In genomic region chr11:100397600-100398389, GRCm38 (mm10) we compare ENCODE assay signal across 7 mouse cellular contexts. TPM values are rescaled to one million over a fixed set of nuclear protein-coding genes. Genes with fewer than 3 reads are reported as not detected.
DNase-seq lines count a peak whose midpoint lies in the region; ATAC-seq and TF ChIP-seq lines count a peak whose summit lies in the region.

Gene Jup, minus strand, starts transcription at chr11:100397763.

- peak within 1 kb of the TSS; percentile 85 for H3K4me2 ChIP-seq in embryonic facial prominence, embryonic 13.5 days
- H3K4me2 ChIP-seq in limb, embryonic 12.5 days: peak within 1 kb of the TSS; percentile 79
- peak within 1 kb of the TSS; percentile 74 for H3K4me2 ChIP-seq in midbrain, embryonic 15.5 days

- ATAC-seq in embryonic facial prominence, embryonic 13.5 days (ENCODE audit: insufficient number of reproducible peaks, insufficient read depth, low FRiP score, low TSS enrichment, low read depth): peak; percentile 98
- ATAC-seq in limb, embryonic 12.5 days (ENCODE audit: insufficient number of reproducible peaks, insufficient read depth, low FRiP score, low TSS enrichment, low read depth): peak; percentile 95
- peak; percentile 99 for ATAC-seq in midbrain, embryonic 15.5 days (replicated peaks)

- peak within 1 kb of the TSS; percentile 65 for H3K27ac ChIP-seq in embryonic facial prominence, embryonic 13.5 days
- H3K27ac ChIP-seq in kidney, adult 2 months (ENCODE audit: insufficient read depth, low read depth, low read length): peak within 1 kb of the TSS; percentile 95
- H3K27ac ChIP-seq in limb, embryonic 12.5 days: peak within 1 kb of the TSS; percentile 80
- peak within 1 kb of the TSS; percentile 76 for H3K27ac ChIP-seq in midbrain, embryonic 15.5 days
- H3K27ac ChIP-seq in spleen, adult 2 months (ENCODE audit: insufficient read depth, low read length): peak within 1 kb of the TSS; percentile 56

- DNase-seq in adrenal gland, postnatal 36 days: peak; percentile 100
- DNase-seq in heart, adult 18-20 months: peak; percentile 100
- DNase-seq in kidney, adult 2 months: peak; percentile 100
- peak; percentile 78 to 99 for DNase-seq in spleen, adult 2 months (ENCODE audit: low read depth in 1 of 2, low spot score in 2 of 2)

- no peak for TF ChIP-seq CTCF in kidney, adult 2 months (conservative IDR thresholded peaks at IDR 0.05; ENCODE audit: insufficient read depth, insufficient read length, low read depth, low read length)
- no peak for TF ChIP-seq CTCF in spleen, adult 2 months (IDR thresholded peaks at IDR 0.05; ENCODE audit: extremely low read depth, insufficient read depth, insufficient read length, insufficient replicate concordance)

- peaks cover 58% of the 10 kb centered on the region for H3K4me1 ChIP-seq in embryonic facial prominence, embryonic 13.5 days
- H3K4me1 ChIP-seq in kidney, adult 2 months (ENCODE audit: control insufficient read depth, insufficient read depth, low read length): peaks cover 31% of the 10 kb centered on the region
- peaks cover 29% of the 10 kb centered on the region for H3K4me1 ChIP-seq in limb, embryonic 12.5 days (replicated peaks)
- peaks cover 34% of the 10 kb centered on the region for H3K4me1 ChIP-seq in midbrain, embryonic 15.5 days
- H3K4me1 ChIP-seq in spleen, adult 2 months (ENCODE audit: control insufficient read depth, insufficient read depth, insufficient read length): peaks cover 9% of the 10 kb centered on the region; the same call in 1 of the 2 replicates

- peak; percentile 99 for TF ChIP-seq POLR2A in kidney, adult 2 months (IDR thresholded peaks at IDR 0.05; ENCODE audit: low read depth, low read length)
- peak; percentile 61 for TF ChIP-seq POLR2A in spleen, adult 2 months (IDR thresholded peaks at IDR 0.05; ENCODE audit: low read depth, low read length)

- H3K27me3 ChIP-seq in embryonic facial prominence, embryonic 13.5 days: no peaks in the 10 kb centered on the region
- H3K27me3 ChIP-seq in kidney, adult 2 months (replicated peaks; ENCODE audit: control insufficient read depth, insufficient read depth, low read length): no peaks in the 10 kb centered on the region
- H3K27me3 ChIP-seq in limb, embryonic 12.5 days: peaks cover 7% of the 10 kb centered on the region
- no peaks in the 10 kb centered on the region for H3K27me3 ChIP-seq in midbrain, embryonic 15.5 days (replicated peaks)
- H3K27me3 ChIP-seq in spleen, adult 2 months (ENCODE audit: control insufficient read depth, insufficient read depth, low read length): no peaks in the 10 kb centered on the region

- H3K4me3 ChIP-seq in embryonic facial prominence, embryonic 13.5 days: peak within 1 kb of the TSS; percentile 66
- peak within 1 kb of the TSS; percentile 86 for H3K4me3 ChIP-seq in kidney, adult 2 months (ENCODE audit: insufficient read depth, low read depth, low read length)
- peak within 1 kb of the TSS; percentile 70 for H3K4me3 ChIP-seq in limb, embryonic 12.5 days (replicated peaks)
- H3K4me3 ChIP-seq in midbrain, embryonic 15.5 days: peak within 1 kb of the TSS; percentile 73
- peak within 1 kb of the TSS; percentile 66 for H3K4me3 ChIP-seq in spleen, adult 2 months (ENCODE audit: extremely low read depth, insufficient read depth, insufficient read length)

- no peaks in the 10 kb centered on the region for H3K9me3 ChIP-seq in embryonic facial prominence, embryonic 13.5 days
- H3K9me3 ChIP-seq in limb, embryonic 12.5 days: no peaks in the 10 kb centered on the region
- no peaks in the 10 kb centered on the region for H3K9me3 ChIP-seq in midbrain, embryonic 15.5 days

- H3K9ac ChIP-seq in embryonic facial prominence, embryonic 13.5 days: peak within 1 kb of the TSS; percentile 81
- H3K9ac ChIP-seq in limb, embryonic 12.5 days (replicated peaks): peak within 1 kb of the TSS; percentile 77
- peak within 1 kb of the TSS; percentile 85 for H3K9ac ChIP-seq in midbrain, embryonic 15.5 days

- WGBS in embryonic facial prominence, embryonic 13.5 days: under 1% methylated on average over 37 of the region's 37 CpGs
- WGBS in kidney, adult 2 months: 1% methylated on average over 37 of the region's 37 CpGs
- WGBS in limb, embryonic 12.5 days: under 1% methylated on average over 37 of the region's 37 CpGs
- under 1% methylated on average over 37 of the region's 37 CpGs for WGBS in midbrain, embryonic 15.5 days
- 6% methylated on average over 37 of the region's 37 CpGs for WGBS in spleen, adult 2 months

- H3K36me3 ChIP-seq in embryonic facial prominence, embryonic 13.5 days: no peaks in the 10 kb centered on the region
- H3K36me3 ChIP-seq in kidney, adult 2 months (ENCODE audit: control insufficient read depth, insufficient read depth, low read length): no peaks in the 10 kb centered on the region
- H3K36me3 ChIP-seq in limb, embryonic 12.5 days: no peaks in the 10 kb centered on the region
- H3K36me3 ChIP-seq in midbrain, embryonic 15.5 days (replicated peaks): no peaks in the 10 kb centered on the region
- no peaks in the 10 kb centered on the region for H3K36me3 ChIP-seq in spleen, adult 2 months (ENCODE audit: control insufficient read depth, insufficient read depth, low read length)

RNA-seq across cellular contexts. Expression of gene Jup, which starts in this region (rescaled TPM):
- 10 to 100 TPM; 73.9 to 87.1 TPM for total RNA-seq in adrenal gland, postnatal 36 days (2021)
- polyA plus RNA-seq in embryonic facial prominence, embryonic 13.5 days (2015; fragmentation: Nextera tagmentation; extraction: Ambion mirVana): 104 TPM in 2 replicates
- 100 to 1,000 TPM; 208 to 239 TPM for total RNA-seq in heart, adult 18-20 months (2021)
- 220 and 229 TPM in 2 replicates for polyA plus RNA-seq in kidney, adult 2 months (2012; rRNA removed)
- polyA plus RNA-seq in limb, embryonic 12.5 days (2016; fragmentation: Nextera tagmentation; extraction: Ambion mirVana): 44.1 and 49.3 TPM in 2 replicates
- 104 and 105 TPM in 2 replicates for polyA plus RNA-seq in midbrain, embryonic 15.5 days (2015; fragmentation: Nextera tagmentation; extraction: Ambion mirVana)
- 84.5 and 91.6 TPM in 2 replicates for polyA plus RNA-seq in spleen, adult 2 months (2012; rRNA removed)

Comparison
In these comparisons a context has a peak if more than half of its experiments do, and no peak if none do; other contexts are left out.
1. Peak in every context shown above with its lines: DNase-seq, ATAC-seq, H3K4me3 ChIP-seq and H3K27ac ChIP-seq.